In the genomic region with DNA sequence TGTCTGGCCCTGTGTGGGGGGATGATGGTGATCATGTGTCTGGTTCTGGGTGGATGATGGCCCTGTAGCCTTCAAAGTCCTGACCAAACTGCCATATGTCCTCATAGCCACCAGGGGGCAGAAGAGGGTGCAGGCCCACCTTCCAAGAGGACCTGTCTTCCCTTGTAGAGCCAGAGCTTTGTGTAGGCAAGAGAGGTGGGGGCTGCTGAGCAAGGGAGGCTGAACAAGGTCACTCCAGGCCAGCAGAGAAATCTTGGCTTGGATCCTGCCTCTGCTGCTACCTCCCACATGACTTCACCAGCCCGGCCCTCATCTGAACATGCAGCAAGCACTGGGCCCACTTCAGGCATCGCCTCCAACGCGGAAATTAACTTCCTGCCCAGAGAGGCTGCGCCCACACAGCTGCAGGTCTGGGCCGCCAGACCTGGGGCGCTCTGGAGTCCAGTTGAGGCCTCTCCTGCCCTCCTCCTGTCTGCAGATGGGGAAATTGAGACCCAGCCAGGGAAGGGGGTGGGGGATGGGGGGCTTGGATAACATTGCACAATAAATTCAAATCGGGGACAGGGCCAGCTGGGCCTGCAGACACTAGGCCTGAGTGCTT, we compare ENCODE assay signal across 9 mouse cellular contexts. TPM values are rescaled to one million over a fixed set of nuclear protein-coding genes. Genes with fewer than 3 reads are reported as not detected.
DNase-seq lines count a peak whose midpoint lies in the region; ATAC-seq and TF ChIP-seq lines count a peak whose summit lies in the region.
"Had no signal": no experiment of that assay in that cellular context is flagged by ENCODE, and none has a peak within 500 bp of the region (broad histone marks: within the 10 kb centered on the region; RNA-seq: fewer than 3 reads in every experiment).

No protein-coding gene starts in this region.

- 32% methylated on average over 8 of the region's 8 CpGs for WGBS in heart, embryonic 14.5 days
- 27% methylated on average over 8 of the region's 8 CpGs for WGBS in liver, embryonic 16.5 days (ENCODE audit: insufficient replicate concordance)
- 45% methylated on average over 8 of the region's 8 CpGs for WGBS in neural tube, embryonic 14.5 days

- no peaks in the 10 kb centered on the region for H3K9me3 ChIP-seq in heart, embryonic 14.5 days (ENCODE audit: control insufficient read depth, low read length)
- H3K9me3 ChIP-seq in liver, embryonic 16.5 days (replicated peaks; ENCODE audit: control insufficient read depth, low read length): no peaks in the 10 kb centered on the region
- H3K9me3 ChIP-seq in neural tube, embryonic 14.5 days (ENCODE audit: control insufficient read depth, low read length): no peaks in the 10 kb centered on the region

- H3K4me3 ChIP-seq in heart, embryonic 14.5 days (ENCODE audit: control insufficient read depth in 1 of 2, insufficient read depth in 1 of 2, low read depth in 1 of 2, low read length in 2 of 2): no peak overlapping the region
- no peak overlapping the region for H3K4me3 ChIP-seq in liver, embryonic 16.5 days (ENCODE audit: low read depth, low read length)
- no peak overlapping the region for H3K4me3 ChIP-seq in neural tube, embryonic 14.5 days (ENCODE audit: low read depth, low read length)
- no peak overlapping the region for H3K4me3 ChIP-seq in testis, adult 2 months (ENCODE audit: control insufficient read depth, low read depth, low read length)
- H3K4me3 ChIP-seq: erythroblast, embryonic 14.5 days had no signal

- 0 out of 2 replicates have a peak overlapping the region, but pooled peaks have one; percentile 5 for H3K4me2 ChIP-seq in heart, embryonic 14.5 days (ENCODE audit: low read length)
- no peak overlapping the region for H3K4me2 ChIP-seq in liver, embryonic 16.5 days (ENCODE audit: low read depth, low read length)
- H3K4me2 ChIP-seq in neural tube, embryonic 14.5 days (ENCODE audit: low read depth, low read length): no peak overlapping the region

- peak; percentile 64 for TF ChIP-seq POLR2A in testis, adult 2 months (IDR thresholded peaks at IDR 0.05; ENCODE audit: control insufficient read depth, low read depth, low read length)

- H3K36me3 ChIP-seq in heart, embryonic 14.5 days (ENCODE audit: control insufficient read depth, insufficient read depth, low read length): no peaks in the 10 kb centered on the region
- no peaks in the 10 kb centered on the region for H3K36me3 ChIP-seq in liver, embryonic 16.5 days (ENCODE audit: control insufficient read depth, insufficient read depth)
- H3K36me3 ChIP-seq in neural tube, embryonic 14.5 days (ENCODE audit: control insufficient read depth, insufficient read depth, low read length): no peaks in the 10 kb centered on the region
- no peaks in the 10 kb centered on the region for H3K36me3 ChIP-seq in testis, adult 2 months (ENCODE audit: control insufficient read depth, insufficient read depth, low read length)

- peak; percentile 85 for ATAC-seq in heart, embryonic 14.5 days (ENCODE audit: insufficient number of reproducible peaks, insufficient read depth, low FRiP score, low read depth)
- ATAC-seq in liver, embryonic 16.5 days (ENCODE audit: low read depth): peak; percentile 40
- ATAC-seq in neural tube, embryonic 14.5 days (ENCODE audit: low read depth): peak; percentile 77

- peak overlapping the region; percentile 3 for H3K9ac ChIP-seq in heart, embryonic 14.5 days (ENCODE audit: low read length)
- no peak overlapping the region for H3K9ac ChIP-seq in liver, embryonic 16.5 days (ENCODE audit: low read depth, low read length)
- H3K9ac ChIP-seq in neural tube, embryonic 14.5 days (replicated peaks; ENCODE audit: low read depth, low read length): 0 out of 2 replicates have a peak overlapping the region, but pooled peaks have one; percentile 8

- H3K27me3 ChIP-seq in heart, embryonic 14.5 days (ENCODE audit: control insufficient read depth, insufficient read depth, low read length): peaks cover 9% of the 10 kb centered on the region; the same call in 1 of the 2 replicates
- H3K27me3 ChIP-seq in liver, embryonic 16.5 days (ENCODE audit: control insufficient read depth, insufficient read depth, low read depth, low read length): peaks cover 9% of the 10 kb centered on the region
- H3K27me3 ChIP-seq in neural tube, embryonic 14.5 days (ENCODE audit: control insufficient read depth, insufficient read depth, low read length): 0 out of 2 replicates have a peak, but pooled peaks cover 3% of the 10 kb centered on the region
- no peaks in the 10 kb centered on the region for H3K27me3 ChIP-seq in testis, adult 2 months (ENCODE audit: control insufficient read depth, insufficient read depth, low read length)

- H3K27ac ChIP-seq in heart, embryonic 14.5 days (replicated peaks in 1 of 2; ENCODE audit: control insufficient read depth in 1 of 2, insufficient read depth in 1 of 2, low read depth in 2 of 2, low read length in 2 of 2): peak overlapping the region; percentile 78 to 86
- no peak overlapping the region for H3K27ac ChIP-seq in liver, embryonic 16.5 days (ENCODE audit: low read length)
- peak overlapping the region; percentile 85 for H3K27ac ChIP-seq in neural tube, embryonic 14.5 days (ENCODE audit: low read depth, low read length)
- H3K27ac ChIP-seq in testis, adult 2 months (ENCODE audit: control insufficient read depth, insufficient read depth, low read depth, low read length): peak overlapping the region; percentile 70

- peak; percentile 97 for TF ChIP-seq CTCF in testis, adult 2 months (IDR thresholded peaks at IDR 0.05; ENCODE audit: control insufficient read depth, insufficient read depth, insufficient replicate concordance, low read depth, low read length)

- H3K4me1 ChIP-seq in heart, embryonic 14.5 days (ENCODE audit: control insufficient read depth in 2 of 2, insufficient read depth in 2 of 2, low read length in 2 of 2): peaks cover 18 to 24% of the 10 kb centered on the region in 2 experiments
- H3K4me1 ChIP-seq in liver, embryonic 16.5 days (ENCODE audit: control insufficient read depth, low read depth, low read length): no peaks in the 10 kb centered on the region
- peaks cover 18% of the 10 kb centered on the region; the same call in 1 of the 2 replicates for H3K4me1 ChIP-seq in neural tube, embryonic 14.5 days (ENCODE audit: control insufficient read depth, insufficient read depth, low read length)
- H3K4me1 ChIP-seq in testis, adult 2 months (ENCODE audit: control insufficient read depth, insufficient read depth, low read length): peaks cover 15% of the 10 kb centered on the region

- DNase-seq in CD4-positive, CD25-positive, alpha-beta regulatory T cell, adult 2 months (ENCODE audit: low read depth, low spot score): peak; percentile 90
- DNase-seq in brain, embryonic 18.5 days (ENCODE audit: low read depth, low spot score): peak; percentile 64
- peak; percentile 86 for DNase-seq in fat pad, adult 2 months (ENCODE audit: extremely low read depth, low read depth, low spot score)
- peak; percentile 96 for DNase-seq in kidney, postnatal 14 days

RNA-seq across cellular contexts. Expression of gene Wnt7b, which starts 28.4 kb away (rescaled TPM):
- 0.23 and 0.41 TPM in 2 replicates for polyA plus RNA-seq in heart, embryonic 14.5 days (2014; fragmentation: Nextera tagmentation; extraction: Ambion mirVana)
- 0.09 and 0.19 TPM in 2 replicates for polyA plus RNA-seq in liver, embryonic 16.5 days (2015; fragmentation: Nextera tagmentation; extraction: Ambion mirVana)
- polyA plus RNA-seq in neural tube, embryonic 14.5 days (2014; fragmentation: Nextera tagmentation; extraction: Ambion mirVana): 17.3 and 25.0 TPM in 2 replicates
- polyA plus RNA-seq in testis, adult 2 months (2012; rRNA removed): 0.07 and 1.2 TPM in 2 replicates
- polyA plus RNA-seq: erythroblast, embryonic 14.5 days had no signal
